Mouse (Mus musculus) megakaryocyte, embryonic 14.5 days (primary cell): ENCODE measurements around the gene Alk.

Experiments
- FLI1 ChIP-seq: IDR thresholded peaks from 2 replicates; pipeline ENCODE4 v1.6.1; 2012; ENCODE audit warnings: low read length, inconsistent platforms, mixed read lengths
- GATA1 ChIP-seq: IDR thresholded peaks from 3 replicates; pipeline ENCODE4 v1.6.1; 2012; ENCODE audit warnings: mixed read lengths, low read length, inconsistent platforms, borderline replicate concordance

DNA sequence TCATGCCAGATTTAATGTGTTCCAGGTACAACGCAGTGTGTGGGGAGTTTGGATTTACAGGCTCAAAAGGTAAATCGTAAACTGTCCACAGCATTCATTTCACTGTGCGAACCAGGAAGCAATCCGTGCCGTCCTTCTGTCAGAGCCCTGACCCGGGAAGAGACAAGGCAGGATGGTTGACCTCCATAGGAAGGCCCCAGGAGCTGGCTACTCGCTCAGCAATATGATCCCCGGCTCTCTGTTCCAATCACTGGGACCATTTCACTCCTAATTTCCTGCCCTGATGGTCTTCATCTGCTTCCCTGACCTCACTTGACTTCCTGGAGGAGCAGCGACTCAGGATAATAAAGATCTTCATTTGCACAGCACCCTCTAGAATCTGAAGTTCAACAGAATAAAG lies 591.7 kb downstream of the Alk start:
- TF ChIP-seq GATA1 (no peak), FLI1 (no peak)
